8 mouse cellular contexts compared by ENCODE assay signal in genomic region chr6:99803983-99804904, GRCm38 (mm10).
A peak's percentile ranks its signal among the peaks of the same experiment; 100 is the strongest.
DNase-seq lines count a peak whose midpoint lies in the region; ATAC-seq and TF ChIP-seq lines count a peak whose summit lies in the region.

No protein-coding gene starts in this region.

- H3K4me1 ChIP-seq in hindbrain, embryonic 14.5 days (replicated peaks; ENCODE audit: control insufficient read depth, insufficient read depth, low read length), result no peaks in the 10 kb centered on the region; the same call in 1 of the 2 replicates

- no peaks in the 10 kb centered on the region for H3K36me3 ChIP-seq in hindbrain, embryonic 14.5 days (replicated peaks; ENCODE audit: control insufficient read depth, insufficient read depth)

- peak overlapping the region; percentile 45 for H3K9ac ChIP-seq in hindbrain, embryonic 14.5 days

- no peaks in the 10 kb centered on the region for H3K27me3 ChIP-seq in Patski
- no peaks in the 10 kb centered on the region for H3K27me3 ChIP-seq in hindbrain, embryonic 14.5 days (ENCODE audit: control insufficient read depth, insufficient read depth, low read length)

- CTCF ChIA-PET in Patski (lab: Charles Lee), result interaction anchor here (0.9 to 1.8 kb wide), 8 partner anchors 8 to 858 kb away, joined by 3 to 6 read pairs (median 4); no protein-coding TSS in a partner anchor

- in situ Hi-C loops in Patski (cut with MboI; ENCODE audit: low pct_unique_long_range_greater_than_20kb), result no loop called here

- WGBS in hindbrain, embryonic 14.5 days, result 21% methylated on average over 25 of the region's 25 CpGs

- H3K4me2 ChIP-seq in hindbrain, embryonic 14.5 days (replicated peaks), result peak overlapping the region; percentile 48

- no peak overlapping the region for H3K27ac ChIP-seq in hindbrain, embryonic 14.5 days

- peak; percentile 67 for ATAC-seq in Patski
- ATAC-seq in hindbrain, embryonic 14.5 days (ENCODE audit: low FRiP score), result peak; percentile 93

- POLR2A ChIA-PET in Patski (lab: Charles Lee), result no interaction called here

- no peaks in the 10 kb centered on the region for H3K9me3 ChIP-seq in hindbrain, embryonic 14.5 days (ENCODE audit: control insufficient read depth, low read length)

- no peak overlapping the region for H3K4me3 ChIP-seq in hindbrain, embryonic 14.5 days (replicated peaks; ENCODE audit: low read length)

- TF ChIP-seq CTCF in Patski (IDR thresholded peaks at IDR 0.05), result peak; percentile 93

- no peak for DNase-seq in Patski (ENCODE audit: low read depth, low spot score)
- peak; percentile 99 for DNase-seq in cerebellum, postnatal 14 days
- peak; percentile 95 to 99 for DNase-seq in frontal cortex, postnatal 25 days (ENCODE audit: low spot score in 2 of 2)
- peak; percentile 99 for DNase-seq in hindbrain, embryonic 14.5 days (ENCODE audit: low spot score)
- DNase-seq in layer of hippocampus, postnatal 25 days (ENCODE audit: extremely low spot score in 1 of 2, low spot score in 1 of 2), result peak; percentile 99 to 100
- DNase-seq in lung, postnatal 36 days, result peak; percentile 95
- peak; percentile 87 for DNase-seq in right cerebral cortex, adult 18-20 months
- peak; percentile 52 for DNase-seq in urinary bladder, postnatal 10 days (ENCODE audit: low spot score)
